Mouse (Mus musculus): ENCODE measurements around the gene Gipc2.

Gene Gipc2

GRCm38 (mm10) chr3:152190679-152191477 is 24.8 kb upstream of the Gipc2 start:
- no peak for DNase-seq (ENCODE audit: low spot score in 2 of 2)

GRCm38 (mm10) chr3:152189306-152189705 is 23.3 kb upstream of the Gipc2 start:
- no peak for DNase-seq (ENCODE audit: low spot score in 2 of 2)

DNA sequence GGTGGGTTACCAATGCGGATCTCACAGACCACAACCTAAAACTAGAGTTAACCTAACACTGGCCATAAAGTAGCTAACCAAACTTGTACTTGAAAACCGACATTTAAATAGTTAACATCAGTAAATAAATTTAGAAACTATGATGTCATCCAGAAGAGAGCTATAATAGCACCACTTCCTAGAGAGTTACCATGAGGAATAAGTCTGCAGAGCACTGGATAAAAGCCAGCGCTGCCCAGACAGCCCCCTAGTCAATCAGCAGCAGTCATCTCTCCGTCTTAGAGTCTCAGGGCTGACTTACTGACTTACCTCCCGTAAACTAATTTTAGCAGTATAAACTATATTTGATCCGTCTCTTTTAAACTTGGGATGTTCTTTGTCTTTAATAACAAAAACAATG is 20.1 kb upstream of the Gipc2 start:
- DNase-seq (ENCODE audit: low spot score in 2 of 2): no peak

DNA sequence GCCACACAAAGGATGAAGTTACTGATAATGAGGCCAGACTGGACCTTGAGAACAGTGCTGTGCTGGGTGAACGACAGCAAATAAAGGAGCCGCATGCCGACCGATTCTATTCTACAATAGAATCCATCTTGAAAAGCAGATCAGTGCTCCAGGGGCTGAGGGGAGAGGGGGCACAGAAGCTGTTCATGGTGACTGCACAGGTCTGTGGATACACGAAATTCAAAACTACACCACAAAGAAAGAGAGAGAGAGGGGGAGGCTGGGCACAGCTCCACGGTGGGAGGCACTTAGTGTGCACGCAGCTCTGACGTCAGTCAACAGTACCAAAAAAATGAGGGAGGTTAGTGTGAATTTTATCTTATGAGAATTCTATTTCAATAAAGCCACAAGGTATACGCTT is 17.5 kb upstream of the Gipc2 start:
- DNase-seq (ENCODE audit: low spot score in 2 of 2): no peak

DNA sequence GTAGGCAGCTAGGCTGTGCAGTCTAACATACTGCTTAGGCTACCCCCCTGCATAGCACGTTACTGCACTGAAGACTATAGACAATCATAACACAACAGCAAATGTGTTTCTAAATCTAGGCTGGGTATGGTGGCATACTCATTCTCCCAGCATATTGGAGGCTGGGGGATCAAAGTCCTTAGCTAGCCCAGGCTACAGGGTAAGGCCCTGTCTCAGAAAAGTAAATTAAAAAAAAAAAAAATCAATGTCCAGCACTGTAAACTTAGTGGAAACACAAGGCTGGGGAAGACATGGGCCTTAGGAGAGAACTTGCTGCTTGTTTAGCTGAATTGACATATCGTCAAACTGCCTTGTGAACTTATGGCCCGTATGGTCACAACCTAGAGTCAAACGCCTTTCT is 14.6 kb upstream of the Gipc2 start:
- DNase-seq (ENCODE audit: low spot score in 2 of 2): no peak

DNA sequence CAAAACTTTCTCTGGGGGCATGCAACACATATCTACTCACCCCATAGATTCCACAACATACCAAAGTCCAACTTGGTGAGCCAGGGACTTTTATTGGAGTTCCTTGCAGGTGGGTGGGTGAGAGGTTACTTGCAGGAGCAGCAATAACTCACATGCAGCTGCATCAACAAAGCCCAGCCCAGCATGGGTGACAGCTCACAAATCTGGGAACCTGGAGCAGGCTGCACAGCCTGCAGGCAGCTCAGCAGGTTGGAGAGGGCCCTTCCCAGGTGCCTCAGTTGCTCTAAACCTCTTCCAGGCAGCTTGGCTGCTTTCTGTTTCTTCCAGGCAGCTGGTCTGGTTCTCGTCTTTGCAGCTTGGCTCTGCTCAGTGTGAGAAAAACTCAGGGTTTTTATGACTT is 13.3 kb upstream of the Gipc2 start:
- no peak for DNase-seq (ENCODE audit: low spot score in 2 of 2)

DNA sequence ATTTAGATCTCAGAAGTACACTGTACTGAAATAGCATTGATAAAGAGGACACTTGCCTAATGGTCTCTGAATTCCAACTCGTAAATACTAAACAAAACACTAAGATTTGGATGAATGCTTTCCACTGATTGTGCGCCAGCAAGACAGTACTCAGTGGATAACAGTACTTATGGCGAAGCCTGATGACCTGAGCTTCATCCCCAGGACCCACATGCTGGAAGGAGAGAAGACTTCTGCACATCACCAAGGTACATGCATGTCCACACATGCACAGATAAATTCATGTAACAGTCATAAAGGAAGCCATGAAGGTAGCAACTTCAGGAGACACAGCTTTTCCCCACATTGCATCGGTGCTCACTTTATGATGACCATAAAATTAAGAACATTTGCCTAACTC is 12.8 kb upstream of the Gipc2 start:
- DNase-seq (ENCODE audit: low spot score in 2 of 2): no peak

- no peak for DNase-seq (ENCODE audit: low spot score in 2 of 2)
These were observed 6.4 kb upstream of the Gipc2 start for GRCm38 (mm10) chr3:152172322-152172935.

- no peak for DNase-seq (ENCODE audit: low spot score in 2 of 2)
These were observed 5.8 kb upstream of the Gipc2 start for GRCm38 (mm10) chr3:152171862-152172261.

DNA sequence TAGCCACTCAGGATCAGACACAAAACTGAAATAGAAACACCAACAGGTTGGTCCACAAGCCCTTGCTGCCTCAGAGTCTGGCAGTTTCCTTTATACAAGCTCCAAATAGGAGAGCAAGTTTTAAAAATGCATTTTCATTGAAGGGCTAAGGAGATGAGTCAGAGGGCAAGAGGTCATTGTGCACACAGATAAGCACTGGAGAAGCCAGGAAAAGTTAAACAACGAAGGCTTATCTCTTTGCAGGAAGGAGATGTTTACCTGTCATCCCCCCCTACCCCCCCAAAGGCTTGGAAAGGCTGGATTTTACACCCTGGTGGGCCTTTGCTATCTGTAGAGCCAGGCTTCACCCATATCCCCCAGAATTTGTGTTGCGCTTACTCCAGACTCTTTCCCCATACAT is 5.2 kb upstream of the Gipc2 start:
- no peak for DNase-seq (ENCODE audit: low spot score in 2 of 2)

GRCm38 (mm10) chr3:152170407-152170806 is 4.4 kb upstream of the Gipc2 start:
- no peak for DNase-seq (ENCODE audit: low spot score in 2 of 2)

DNA sequence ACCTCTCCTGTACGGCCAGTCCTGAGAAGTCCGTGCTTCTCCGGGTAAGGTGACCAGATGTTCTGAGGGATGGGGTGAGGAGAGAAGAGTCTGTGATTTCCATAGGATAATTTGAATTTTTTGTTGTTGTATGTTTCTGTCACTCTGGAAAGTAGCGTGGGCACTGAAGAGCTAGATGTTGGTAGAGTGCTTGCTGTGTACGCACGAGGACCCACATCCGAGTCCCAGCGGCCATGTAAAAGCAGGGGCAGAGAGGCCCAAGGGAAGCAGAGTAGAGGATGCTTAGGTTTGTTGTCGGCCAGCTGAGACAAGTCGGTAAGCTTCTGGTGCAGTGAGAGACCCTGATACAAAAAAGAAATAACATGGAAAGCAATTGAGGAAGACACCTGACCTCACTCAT is 2.0 kb upstream of the Gipc2 start:
- no peak for DNase-seq (ENCODE audit: low spot score in 2 of 2)

DNA sequence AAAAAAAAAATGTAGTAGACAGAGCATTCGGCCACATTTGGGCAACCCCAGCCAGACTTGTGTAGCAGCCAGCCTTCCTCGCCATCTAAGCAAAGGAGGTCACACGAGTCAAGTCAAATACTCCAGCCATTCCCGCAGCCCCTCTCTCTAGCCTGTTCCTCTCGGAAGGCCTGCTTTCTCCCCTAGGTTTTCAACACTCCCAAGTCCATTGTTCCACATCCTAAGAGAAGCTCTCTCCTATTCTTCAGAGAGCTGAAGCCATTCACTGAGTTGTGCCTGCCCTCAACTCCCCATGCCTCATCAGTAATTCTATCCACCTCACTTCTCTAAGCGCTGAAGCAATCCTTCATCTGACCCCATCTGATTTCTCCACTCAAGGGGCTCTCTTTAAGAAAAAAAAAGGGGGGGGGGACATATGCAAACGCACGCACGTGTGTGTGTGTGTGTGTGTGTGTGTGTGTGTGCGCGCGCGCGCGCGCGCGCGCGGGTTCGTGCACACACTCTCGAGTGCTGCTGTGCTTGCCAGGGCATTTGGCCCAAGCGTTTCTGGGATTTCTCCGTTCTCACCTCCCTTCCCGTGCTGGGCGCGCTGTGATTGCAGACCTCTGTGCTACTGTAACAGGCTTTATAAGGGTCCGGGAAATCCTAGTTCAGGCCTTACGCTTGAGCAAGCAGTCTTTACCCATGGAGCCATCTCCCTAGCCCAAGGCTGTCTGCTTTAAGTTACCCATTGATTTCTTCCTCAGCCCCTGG is 845 bp upstream of the Gipc2 start:
- DNase-seq (ENCODE audit: low spot score in 2 of 2): no peak

DNA sequence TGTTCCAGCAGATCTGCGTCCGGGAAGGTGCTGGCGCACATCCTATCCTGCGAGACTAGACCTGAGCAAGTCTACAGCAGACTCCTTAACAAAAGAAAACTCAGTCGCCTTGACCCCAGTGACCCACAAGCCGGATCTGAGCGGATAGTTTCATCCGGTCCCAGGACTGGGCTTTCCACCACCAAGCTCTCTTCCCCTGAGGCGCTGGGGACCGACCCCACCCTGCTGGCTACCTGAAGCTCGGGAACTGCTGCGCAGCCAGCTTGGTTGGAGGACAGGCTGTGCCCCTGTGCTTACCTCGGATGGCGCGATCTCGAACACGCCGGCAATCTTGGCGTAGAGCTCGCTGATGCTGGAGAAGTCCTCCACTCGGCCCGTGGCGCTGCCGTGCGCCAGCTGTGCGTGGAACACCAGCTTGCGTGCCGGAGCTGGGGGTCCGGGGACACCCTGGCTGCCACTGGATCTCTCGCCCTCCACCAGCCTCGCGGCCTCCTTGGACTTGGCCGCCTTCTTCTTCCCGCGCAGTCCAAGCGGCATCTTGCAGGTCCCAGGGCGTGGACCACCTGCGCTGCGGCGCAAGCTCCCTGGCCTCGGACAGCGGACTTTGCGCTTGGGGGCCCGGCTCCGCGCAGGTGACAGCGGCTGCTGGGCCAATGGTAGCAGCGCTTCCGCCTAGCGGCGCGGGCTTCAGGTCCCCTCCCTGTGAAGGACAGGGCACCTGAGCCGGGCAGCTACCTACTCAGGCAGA is 505 bp downstream of the Gipc2 start:
- peak in 1 of 2 experiments; percentile 19 for DNase-seq (ENCODE audit: low spot score in 2 of 2)

DNA sequence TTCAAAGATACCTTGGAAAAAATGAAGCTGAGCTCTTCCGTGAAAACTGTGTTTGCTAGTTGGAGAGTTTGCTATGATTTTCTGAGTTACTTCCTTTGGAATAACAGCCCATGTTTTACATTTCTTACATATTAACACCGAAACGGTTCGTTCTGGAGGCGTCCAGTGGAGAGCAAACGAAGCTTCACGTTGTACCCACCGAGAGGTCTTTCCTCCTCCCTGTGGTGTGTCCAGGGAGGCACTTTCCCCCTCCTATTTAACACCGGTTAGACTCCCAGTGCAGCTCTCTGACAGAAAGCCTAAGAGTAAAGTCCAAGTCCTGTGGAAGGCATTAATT is 1.0 kb downstream of the Gipc2 start:
- DNase-seq (ENCODE audit: low spot score in 2 of 2): no peak

- no peak for DNase-seq (ENCODE audit: low spot score in 2 of 2)
These were observed 2.7 kb downstream of the Gipc2 start for GRCm38 (mm10) chr3:152163320-152163719.

DNA sequence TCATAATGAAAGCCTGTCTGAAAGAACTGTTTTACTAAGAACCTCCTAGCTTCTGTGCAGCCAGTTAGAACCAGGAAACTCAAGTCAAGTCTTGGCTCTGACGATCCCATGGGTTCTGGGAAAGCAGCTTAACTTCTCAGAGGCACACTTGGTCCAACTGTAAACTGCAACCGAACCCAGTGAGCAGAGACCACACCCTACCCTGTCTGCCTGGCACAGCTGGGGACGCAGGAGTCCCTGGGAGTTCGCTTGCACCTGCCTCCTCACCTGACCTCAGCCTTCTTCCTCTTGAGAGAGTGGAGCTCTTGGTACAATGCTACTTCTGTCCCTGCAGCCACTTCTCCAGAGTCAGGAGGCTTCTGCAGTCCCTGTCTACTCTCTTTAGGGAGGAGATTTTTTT is 5.4 kb downstream of the Gipc2 start:
- DNase-seq (ENCODE audit: low spot score in 2 of 2): no peak

GRCm38 (mm10) chr3:152159321-152159720 is 6.7 kb downstream of the Gipc2 start:
- DNase-seq (ENCODE audit: low spot score in 2 of 2): no peak

- no peak for DNase-seq (ENCODE audit: low spot score in 2 of 2)
These were observed 7.4 kb downstream of the Gipc2 start for GRCm38 (mm10) chr3:152158344-152159291.

DNA sequence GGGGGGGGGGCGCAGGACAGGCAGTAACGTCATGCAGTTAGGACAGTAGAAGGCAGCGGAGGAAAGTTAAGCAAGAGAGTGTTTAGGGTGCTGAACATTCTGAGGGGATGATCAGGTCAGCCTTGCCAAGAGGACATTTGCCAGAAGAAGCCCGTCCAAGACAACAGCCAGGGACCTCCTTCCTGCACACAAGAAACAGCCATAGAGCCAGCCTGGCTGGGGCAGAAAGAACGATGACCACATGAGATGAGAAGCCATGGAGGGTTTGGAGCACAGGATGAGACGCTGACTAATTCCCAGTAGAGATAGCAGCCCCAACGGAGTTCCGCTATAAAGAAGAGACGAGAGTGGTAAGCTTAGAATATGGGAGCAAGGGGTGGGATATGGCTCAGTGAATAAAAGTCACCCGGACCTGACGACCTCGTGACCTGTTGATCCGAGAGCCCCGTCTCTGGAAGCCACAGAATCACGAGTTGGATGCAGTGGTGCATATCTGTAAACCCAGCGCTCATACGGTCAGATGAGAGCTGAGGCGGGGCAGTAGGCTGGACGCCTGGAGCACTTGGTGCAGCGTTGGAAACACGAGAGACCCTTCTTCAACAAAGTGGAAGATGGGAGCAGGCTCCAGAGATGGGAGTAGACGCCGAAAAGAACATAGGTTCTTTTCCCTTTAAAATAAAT is 9.1 kb downstream of the Gipc2 start:
- DNase-seq (ENCODE audit: low spot score in 2 of 2): no peak
